Mouse (Mus musculus) left cerebral cortex, adult 11 months (tissue): ENCODE results near the gene Arid2.
"Not testable (repeated sequence)": the region's sequence is repeated elsewhere in the genome, so short reads cannot be mapped to it uniquely, and the experiment has no call there.

Experiments used
- DNase-seq: peaks from one replicate; pipeline ENCODE4 v3.0.0; 2022; ENCODE audit warnings: low spot score

Arid2 gene

DNA sequence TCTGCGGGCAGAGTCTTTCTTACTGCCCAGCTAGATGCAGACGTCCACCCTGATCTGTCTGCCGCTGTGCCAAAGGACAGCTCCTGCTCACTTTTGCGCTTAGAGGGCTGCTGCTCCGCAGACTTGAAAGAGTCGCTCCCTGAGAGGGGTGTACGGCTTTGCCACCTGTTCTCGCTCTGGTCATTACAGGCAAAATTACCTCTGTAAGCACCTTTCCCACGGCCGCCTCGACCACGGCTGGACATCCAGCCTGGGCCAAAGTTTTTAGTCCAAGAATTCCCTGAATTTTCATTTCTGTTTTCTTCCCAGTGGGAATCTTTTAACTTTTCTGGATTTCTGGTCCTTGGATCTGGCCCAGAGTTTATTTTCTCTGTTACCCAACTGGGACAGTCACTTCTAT, 130.8 kb downstream of the Arid2 start:
- DNase-seq = no peak

DNA sequence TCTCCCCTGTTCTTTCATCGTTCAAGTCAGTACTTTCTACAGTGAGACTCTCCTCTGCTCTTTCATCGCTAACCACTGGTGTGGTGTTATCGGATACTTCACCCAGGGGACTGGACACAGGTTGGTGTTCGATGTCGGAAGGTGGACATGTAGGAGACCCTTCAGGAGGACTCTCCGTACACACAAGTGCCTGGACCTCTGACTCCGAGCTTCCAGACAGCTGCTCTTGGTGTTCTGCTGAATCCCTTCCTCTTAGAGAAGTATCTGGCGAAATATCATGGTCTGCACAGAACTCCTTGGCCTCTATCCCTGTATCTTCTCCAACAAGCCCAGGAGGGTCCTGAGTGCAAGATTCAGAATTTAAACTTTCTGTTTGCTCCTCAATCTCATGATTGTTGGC, 132.6 kb downstream of the Arid2 start:
- DNase-seq = no peak

DNA sequence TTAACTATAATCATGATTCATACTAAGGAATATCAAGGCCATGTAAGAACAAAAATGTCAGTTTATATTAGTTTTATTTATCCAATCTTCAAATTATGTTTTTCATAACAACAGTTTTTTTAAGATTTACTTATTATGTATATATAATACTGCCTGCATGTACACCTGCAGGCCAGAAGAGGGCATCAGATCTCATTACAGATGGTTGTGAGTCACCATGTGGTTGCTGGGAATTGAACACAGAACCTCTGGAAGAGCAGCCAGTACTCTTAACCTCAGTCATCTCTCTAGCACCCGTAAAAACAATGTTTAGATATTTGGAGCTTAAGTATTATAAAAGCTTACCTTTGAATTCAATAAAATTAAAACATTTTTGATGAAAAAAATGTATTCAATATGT, 146.9 kb downstream of the Arid2 start:
- no peak for DNase-seq

GRCm38 (mm10) chr15:96441480-96441879, 154.2 kb downstream of the Arid2 start:
- DNase-seq = not testable (repeated sequence)

DNA sequence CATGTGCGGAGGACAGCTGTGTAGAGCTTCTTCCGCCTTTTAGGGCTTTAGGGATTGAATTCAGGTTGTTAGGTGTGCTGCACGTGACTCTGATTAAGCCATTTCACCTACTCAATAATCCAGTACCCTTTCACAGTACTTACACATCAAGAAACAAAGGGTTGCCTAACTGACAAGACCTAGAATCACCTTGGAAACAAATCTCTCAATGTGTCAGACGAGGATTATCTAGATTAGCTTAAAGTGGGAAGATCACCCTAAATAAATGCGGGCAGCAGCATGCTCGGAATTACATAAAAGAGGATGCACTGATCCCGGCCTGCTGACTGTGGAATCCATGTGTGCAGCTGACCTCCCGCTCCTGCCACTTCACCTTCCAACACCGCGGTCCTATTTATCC, 159.5 kb downstream of the Arid2 start:
- no peak for DNase-seq

DNA sequence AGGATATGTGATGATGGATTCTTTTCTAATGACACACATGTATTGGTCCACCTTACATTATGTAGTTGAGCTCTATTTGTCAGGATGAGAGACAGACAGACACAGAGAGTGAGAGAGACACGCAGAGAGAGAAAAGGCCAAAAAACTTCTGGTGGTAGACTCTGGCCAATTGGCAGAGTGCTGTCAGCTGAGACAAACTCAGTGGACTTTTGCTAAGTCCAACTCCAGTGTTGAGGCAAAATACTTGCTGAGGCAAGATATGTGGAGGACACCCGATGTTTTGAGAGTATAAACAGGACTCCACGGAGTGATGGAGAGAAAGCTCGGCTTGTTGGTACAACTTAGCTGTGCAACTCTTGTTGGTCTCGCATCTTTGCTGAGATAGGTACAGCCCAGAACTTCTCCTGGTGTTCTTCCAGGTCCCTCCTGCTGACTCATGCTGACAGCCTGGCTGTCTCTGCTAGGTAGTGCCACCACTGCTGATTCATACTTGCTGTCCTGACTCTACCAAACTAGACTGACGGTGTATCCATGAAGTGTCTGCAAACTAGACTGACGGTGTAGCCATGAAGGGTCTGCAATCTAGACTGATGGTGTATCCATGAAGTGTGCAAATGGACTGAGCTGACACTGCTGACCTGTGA, 161.5 kb downstream of the Arid2 start:
- no peak for DNase-seq

GRCm38 (mm10) chr15:96453346-96453745, 166.0 kb downstream of the Arid2 start:
- no peak for DNase-seq
